Mouse (Mus musculus): ENCODE results near the gene Minos1.

DNA sequence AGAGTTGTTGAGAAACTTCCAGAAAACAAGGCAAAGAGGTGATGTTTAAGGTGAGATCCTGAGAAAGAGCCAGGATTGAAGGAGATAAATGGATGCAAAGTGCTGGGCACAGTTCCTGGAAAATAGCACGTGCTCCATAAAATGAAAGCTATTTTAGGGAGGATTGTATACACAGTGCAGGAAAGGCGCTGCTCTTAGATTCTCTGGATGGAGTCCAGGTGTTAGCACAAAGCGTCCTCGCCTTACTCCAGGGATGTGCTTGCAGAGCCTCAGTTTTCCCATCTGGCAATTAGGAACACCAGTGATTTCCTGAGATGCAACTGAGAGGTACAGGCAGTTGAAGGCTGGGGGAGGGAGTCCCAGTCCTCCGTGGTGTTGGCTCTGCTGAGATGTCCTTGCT lies 34.7 kb downstream of the Minos1 start:
- TF ChIP-seq POLR2A (IDR thresholded peaks at IDR 0.05; ENCODE audit: borderline replicate concordance, insufficient read depth, low read length) (no peak), CTCF (IDR thresholded peaks at IDR 0.05; ENCODE audit: borderline replicate concordance, insufficient read depth, low read depth, low read length) (no peak)
